In the genomic region with DNA sequence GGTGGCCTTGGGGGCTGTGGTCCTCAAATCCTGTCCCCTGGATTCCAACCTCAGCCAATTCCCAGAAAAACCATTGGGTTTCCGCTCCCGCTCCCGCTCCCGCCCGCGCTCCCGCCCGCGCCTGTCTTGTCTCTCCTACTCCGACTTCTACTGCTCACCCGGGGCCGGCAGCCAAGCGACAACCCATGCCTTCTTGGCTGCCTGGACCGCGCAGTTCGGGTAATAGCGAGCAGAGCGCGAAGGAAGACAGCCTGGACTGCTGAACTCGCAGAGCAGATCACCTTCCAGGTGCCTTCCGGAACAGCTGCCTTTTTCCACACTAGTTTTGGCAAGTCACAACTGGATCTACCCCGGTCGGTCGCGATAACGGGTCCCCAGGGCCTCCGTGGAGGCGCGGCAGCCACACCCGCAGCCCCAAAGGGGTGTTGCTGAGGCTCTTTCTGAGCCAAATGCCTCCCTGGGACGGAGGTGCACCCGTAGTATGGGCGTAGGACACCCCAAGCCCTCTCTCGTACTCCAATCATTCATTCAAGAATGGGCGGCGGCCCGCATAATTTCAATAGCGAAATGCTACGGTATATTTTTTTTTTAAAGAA, we compare ENCODE assay signal across 7 mouse cellular contexts. TPM values are rescaled to one million over a fixed set of nuclear protein-coding genes. Genes with fewer than 3 reads are reported as not detected.
DNase-seq lines count a peak whose midpoint lies in the region; ATAC-seq and TF ChIP-seq lines count a peak whose summit lies in the region.

No protein-coding gene starts in this region.

- 4% methylated on average over 39 of the region's 39 CpGs for WGBS in lung, adult 2 months
- WGBS in embryonic facial prominence, embryonic 13.5 days: 3% methylated on average over 39 of the region's 39 CpGs
- WGBS in hindbrain, embryonic 13.5 days: 3% methylated on average over 39 of the region's 39 CpGs

- no peaks in the 10 kb centered on the region for H3K36me3 ChIP-seq in embryonic facial prominence, embryonic 13.5 days
- H3K36me3 ChIP-seq in hindbrain, embryonic 13.5 days: no peaks in the 10 kb centered on the region

- no peak for TF ChIP-seq CTCF in lung, adult 2 months (IDR thresholded peaks at IDR 0.05; ENCODE audit: insufficient read depth, low read length)

- no peak overlapping the region for H3K27ac ChIP-seq in embryonic facial prominence, embryonic 13.5 days
- H3K27ac ChIP-seq in hindbrain, embryonic 13.5 days: no peak overlapping the region

- H3K27me3 ChIP-seq in embryonic facial prominence, embryonic 13.5 days: peaks cover 100% of the 10 kb centered on the region
- peaks cover 100% of the 10 kb centered on the region for H3K27me3 ChIP-seq in hindbrain, embryonic 13.5 days

- peak overlapping the region; percentile 51 for H3K4me2 ChIP-seq in embryonic facial prominence, embryonic 13.5 days
- peak overlapping the region; percentile 10; the same call in 1 of the 2 replicates for H3K4me2 ChIP-seq in hindbrain, embryonic 13.5 days

- no peak overlapping the region for H3K4me3 ChIP-seq in lung, adult 2 months (replicated peaks; ENCODE audit: extremely low read depth, low read depth, low read length)
- H3K4me3 ChIP-seq in embryonic facial prominence, embryonic 13.5 days: peak overlapping the region; percentile 29
- no peak overlapping the region for H3K4me3 ChIP-seq in hindbrain, embryonic 13.5 days

- H3K9ac ChIP-seq in embryonic facial prominence, embryonic 13.5 days: no peak overlapping the region
- no peak overlapping the region for H3K9ac ChIP-seq in hindbrain, embryonic 13.5 days

- no peaks in the 10 kb centered on the region for H3K9me3 ChIP-seq in embryonic facial prominence, embryonic 13.5 days
- H3K9me3 ChIP-seq in hindbrain, embryonic 13.5 days: no peaks in the 10 kb centered on the region

- ATAC-seq in embryonic facial prominence, embryonic 13.5 days (ENCODE audit: insufficient number of reproducible peaks, insufficient read depth, low FRiP score, low TSS enrichment, low read depth): no peak
- ATAC-seq in hindbrain, embryonic 13.5 days (ENCODE audit: low FRiP score): no peak

- peaks cover 11% of the 10 kb centered on the region for H3K4me1 ChIP-seq in lung, adult 2 months (ENCODE audit: control insufficient read depth, insufficient read depth, low read length)
- H3K4me1 ChIP-seq in embryonic facial prominence, embryonic 13.5 days: peaks cover 42% of the 10 kb centered on the region
- H3K4me1 ChIP-seq in hindbrain, embryonic 13.5 days (replicated peaks): peaks cover 32% of the 10 kb centered on the region

- DNase-seq in lung, adult 2 months: peak; percentile 19
- DNase-seq in lung, postnatal 25 days (ENCODE audit: low spot score): no peak
- DNase-seq in lung, postnatal 10 days: peak; percentile 59
- no peak for DNase-seq in layer of hippocampus, adult 9-10 months (ENCODE audit: low spot score)
- no peak for DNase-seq in frontal cortex, postnatal 10 days (ENCODE audit: low spot score in 2 of 2)

- TF ChIP-seq POLR2A in lung, adult 2 months (IDR thresholded peaks at IDR 0.05; ENCODE audit: borderline replicate concordance, extremely low read depth, low read depth, low read length): no peak

RNA-seq across cellular contexts. Expression of a gene that starts 3.0 kb away (rescaled TPM):
- 0.20 and 0.50 TPM in 2 replicates for polyA plus RNA-seq in lung, adult 2 months (2012; rRNA removed)
- 3.0 and 3.8 TPM in 2 replicates for polyA plus RNA-seq in embryonic facial prominence, embryonic 13.5 days (2015; fragmentation: Nextera tagmentation; extraction: Ambion mirVana)
- polyA plus RNA-seq in hindbrain, embryonic 13.5 days (2015; fragmentation: Nextera tagmentation; extraction: Ambion mirVana): 0.17 TPM in 1 of 2 replicates, not detected in the other

RNA-seq across cellular contexts. Expression of a gene that starts 23.2 kb away (rescaled TPM):
- polyA plus RNA-seq in lung, adult 2 months (2012; rRNA removed): 0.05 and 2.0 TPM in 2 replicates
- polyA plus RNA-seq in embryonic facial prominence, embryonic 13.5 days (2015; fragmentation: Nextera tagmentation; extraction: Ambion mirVana): 21.5 and 30.8 TPM in 2 replicates
- polyA plus RNA-seq in hindbrain, embryonic 13.5 days (2015; fragmentation: Nextera tagmentation; extraction: Ambion mirVana): 0.44 and 0.49 TPM in 2 replicates

Comparison
In these comparisons a context has a peak if more than half of its experiments do, and no peak if none do; other contexts are left out.
1. DNase-seq: peak in lung, adult 2 months (single experiment) and lung, postnatal 10 days (single experiment); none in lung, postnatal 25 days (single experiment), layer of hippocampus, adult 9-10 months (single experiment) and frontal cortex, postnatal 10 days (0 of 2).